Mouse (Mus musculus): Measurements from ENCODE around the gene Clk3.
"Not testable (repeated sequence)": the region's sequence is repeated elsewhere in the genome, so short reads cannot be mapped to it uniquely, and the experiment has no call there.

The Clk3 gene

GRCm38 (mm10) chr9:57722371-57722770, 43.3 kb downstream of the Clk3 start:
- no peak for DNase-seq

DNA sequence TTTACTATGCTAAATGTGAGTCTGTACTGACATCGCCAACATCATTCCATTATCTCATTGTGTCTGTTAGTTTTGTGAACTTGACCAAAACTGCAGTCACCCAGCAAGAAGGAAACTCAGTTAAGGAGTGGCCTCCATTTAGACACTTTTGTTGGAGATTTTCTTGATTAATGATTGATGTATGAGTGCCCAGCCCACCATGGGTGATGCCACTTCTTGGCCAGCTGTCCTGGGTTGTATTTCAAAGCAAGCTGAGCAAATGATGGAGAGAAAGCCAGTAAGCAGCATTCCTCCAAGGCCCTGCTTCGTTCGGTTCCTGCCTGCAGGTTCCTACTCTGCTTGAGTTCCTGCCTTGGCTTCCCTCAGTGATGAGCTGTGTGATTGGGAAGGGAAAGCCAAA, 44.9 kb downstream of the Clk3 start:
- no peak for DNase-seq

GRCm38 (mm10) chr9:57718408-57718807, 47.3 kb downstream of the Clk3 start:
- DNase-seq: no peak

GRCm38 (mm10) chr9:57712194-57712593, 53.5 kb downstream of the Clk3 start:
- DNase-seq: peak; percentile 10

GRCm38 (mm10) chr9:57710214-57710613, 55.4 kb downstream of the Clk3 start:
- not testable (repeated sequence) for DNase-seq

GRCm38 (mm10) chr9:57708720-57709274, 56.9 kb downstream of the Clk3 start:
- peak; percentile 65 for DNase-seq

GRCm38 (mm10) chr9:57708068-57708719, 57.5 kb downstream of the Clk3 start, which contains the start of gene Edc3:
Gene Edc3, plus strand, starts transcription at chr9:57708540.
- DNase-seq: peak; percentile 90

- no peak for DNase-seq
Observed at GRCm38 (mm10) chr9:57706496-57706895, 59.2 kb downstream of the Clk3 start.
